Mouse (Mus musculus): Measurements from ENCODE around the gene Rex1bd. TPM values are rescaled to one million over a fixed set of nuclear protein-coding genes. Genes with fewer than 3 reads are reported as not detected.

Gene Rex1bd
- total and polyA plus RNA-seq, 2 experiments from 2014 or later, result 130 to 200 TPM

DNA sequence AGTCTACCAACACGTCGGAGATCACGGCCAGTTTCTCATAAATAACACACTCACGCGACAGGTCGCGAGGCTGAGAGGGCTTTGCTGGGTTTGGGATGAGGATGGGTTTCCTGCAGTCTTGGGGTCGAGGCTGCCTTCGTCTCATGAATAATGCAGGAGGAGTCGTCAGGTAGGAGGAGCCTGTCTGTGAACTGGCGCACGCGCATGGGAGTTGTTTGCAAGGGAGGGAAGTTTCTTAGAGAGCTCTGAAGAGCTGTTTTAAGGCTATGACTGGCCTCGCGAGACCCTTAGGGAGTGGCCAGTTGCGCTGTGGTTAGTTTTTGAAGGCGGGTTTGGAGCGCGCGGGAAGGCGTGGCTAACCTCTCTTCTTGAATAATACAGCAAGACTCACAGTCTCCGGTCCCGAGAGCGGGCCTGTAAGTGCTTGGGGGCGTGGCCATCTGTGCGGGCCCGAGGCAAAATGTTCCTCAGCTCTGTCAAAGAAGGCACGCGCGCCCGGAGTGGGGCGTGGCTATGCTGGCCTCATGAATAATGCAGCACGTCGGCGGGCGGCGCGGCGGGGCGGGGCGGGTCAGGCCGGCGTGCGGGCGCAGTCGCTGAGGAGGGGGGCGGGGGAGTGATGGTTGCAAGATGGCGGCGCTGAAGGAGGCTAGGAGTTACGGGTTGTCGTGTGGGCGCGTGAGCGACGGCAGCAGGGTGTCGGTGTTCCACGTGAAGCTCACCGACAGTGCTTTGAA, 32.7 kb upstream of the Rex1bd start, which contains the start of gene Ell:
Gene Ell (plus strand): TSS at position 381 of the 737 bp plus-strand sequence.
- no peak for TF ChIP-seq CTCF (IDR thresholded peaks at IDR 0.05; ENCODE audit: low read depth)
- Histone ChIP-seq H3K9me3 (ENCODE audit: low read length) (no peaks in the 10 kb centered on the region), H3K9ac (peak within 1 kb of the TSS; percentile 84), H3K4me2 (ENCODE audit: low read depth) (peak within 1 kb of the TSS; percentile 93), H3K4me1 (ENCODE audit: insufficient read depth) (peaks cover 11% of the 10 kb centered on the region; the same call in 1 of the 2 replicates), H3K4me3 (ENCODE audit: low read depth, low read length) (peak within 1 kb of the TSS; percentile 90), H3K27ac (ENCODE audit: low read depth, low read length) (peak within 1 kb of the TSS; percentile 91), H3K27me3 (ENCODE audit: insufficient read depth, low read length) (no peaks in the 10 kb centered on the region), H3K36me3 (ENCODE audit: insufficient read depth) (peaks cover 28% of the 10 kb centered on the region)
- WGBS, result under 1% methylated on average over 53 of the region's 58 CpGs
- DNase-seq, result peak; percentile 99
- peak; percentile 91 for ATAC-seq

- H3K4me3 ChIP-seq (ENCODE audit: low read depth, low read length), result peak overlapping the region; percentile 90
- H3K4me1 ChIP-seq (ENCODE audit: insufficient read depth), result peaks cover 11% of the 10 kb centered on the region; the same call in 1 of the 2 replicates
- H3K27me3 ChIP-seq (ENCODE audit: insufficient read depth, low read length), result no peaks in the 10 kb centered on the region
- H3K9ac ChIP-seq, result peak overlapping the region; percentile 84
- H3K36me3 ChIP-seq (ENCODE audit: insufficient read depth), result peaks cover 34% of the 10 kb centered on the region
- DNase-seq (peak; percentile 100), ATAC-seq (peak; percentile 85)
- H3K4me2 ChIP-seq (ENCODE audit: low read depth), result peak overlapping the region; percentile 93
- H3K9me3 ChIP-seq (ENCODE audit: low read length), result no peaks in the 10 kb centered on the region
- TF ChIP-seq CTCF (IDR thresholded peaks at IDR 0.05; ENCODE audit: low read depth), result no peak
- peak overlapping the region; percentile 91 for H3K27ac ChIP-seq (ENCODE audit: low read depth, low read length)
- under 1% methylated on average over 32 of the region's 32 CpGs for WGBS
These were observed 32.1 kb upstream of the Rex1bd start for GRCm38 (mm10) chr8:70538633-70539076.

GRCm38 (mm10) chr8:70538024-70538579, 31.6 kb upstream of the Rex1bd start:
- 15% methylated on average over 24 of the region's 24 CpGs for WGBS
- peaks cover 39% of the 10 kb centered on the region for H3K36me3 ChIP-seq (ENCODE audit: insufficient read depth)

DNA sequence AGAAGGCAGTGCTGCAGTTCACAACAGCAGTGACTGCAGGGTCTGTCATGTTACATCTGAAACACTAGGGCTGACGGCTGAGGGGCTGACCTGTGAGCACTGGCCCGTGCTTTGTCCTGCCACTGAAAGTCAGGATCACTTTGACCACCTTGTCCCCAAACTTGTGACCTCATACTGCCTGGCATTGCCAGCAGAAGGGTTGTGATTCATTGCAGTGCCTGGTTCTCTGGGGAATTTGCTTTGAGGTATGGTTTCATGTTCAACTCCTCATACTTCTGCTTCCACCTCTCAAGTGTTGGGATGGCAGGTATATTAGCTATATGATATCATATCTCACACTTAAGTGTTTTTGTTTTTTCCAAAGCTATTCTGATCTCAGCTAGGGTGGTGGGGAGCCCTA, 29.1 kb upstream of the Rex1bd start:
- 87% methylated on average over 2 of the region's 2 CpGs for WGBS
- DNase-seq, result no peak
- Histone ChIP-seq H3K9me3 (ENCODE audit: low read length) (no peaks in the 10 kb centered on the region), H3K4me2 (ENCODE audit: low read depth) (no peak overlapping the region), H3K4me3 (ENCODE audit: low read depth, low read length) (no peak overlapping the region), H3K27me3 (ENCODE audit: insufficient read depth, low read length) (no peaks in the 10 kb centered on the region), H3K9ac (no peak overlapping the region), H3K36me3 (ENCODE audit: insufficient read depth) (peaks cover 63% of the 10 kb centered on the region), H3K27ac (ENCODE audit: low read depth, low read length) (no peak overlapping the region), H3K4me1 (ENCODE audit: insufficient read depth) (peaks cover 7% of the 10 kb centered on the region; the same call in 1 of the 2 replicates)
- TF ChIP-seq CTCF (IDR thresholded peaks at IDR 0.05; ENCODE audit: low read depth), result no peak
- ATAC-seq, result no peak

More at GRCm38 (mm10) chr8:70538024-70538579, 31.6 kb upstream of the Rex1bd start:
- Histone ChIP-seq H3K9ac (peak overlapping the region; percentile 84), H3K9me3 (ENCODE audit: low read length) (no peaks in the 10 kb centered on the region), H3K27ac (ENCODE audit: low read depth, low read length) (peak overlapping the region; percentile 91; the same call in 1 of the 2 replicates), H3K4me2 (ENCODE audit: low read depth) (peak overlapping the region; percentile 93), H3K4me1 (ENCODE audit: insufficient read depth) (peaks cover 11% of the 10 kb centered on the region; the same call in 1 of the 2 replicates), H3K4me3 (ENCODE audit: low read depth, low read length) (peak overlapping the region; percentile 90), H3K27me3 (ENCODE audit: insufficient read depth, low read length) (no peaks in the 10 kb centered on the region)
- ATAC-seq, result no peak
- DNase-seq, result no peak
- TF ChIP-seq CTCF (IDR thresholded peaks at IDR 0.05; ENCODE audit: low read depth), result no peak

- Histone ChIP-seq H3K4me2 (ENCODE audit: low read depth) (no peak overlapping the region), H3K9ac (no peak overlapping the region), H3K4me3 (ENCODE audit: low read depth, low read length) (no peak overlapping the region), H3K36me3 (ENCODE audit: insufficient read depth) (peaks cover 65% of the 10 kb centered on the region), H3K27ac (ENCODE audit: low read depth, low read length) (no peak overlapping the region), H3K9me3 (ENCODE audit: low read length) (no peaks in the 10 kb centered on the region), H3K4me1 (ENCODE audit: insufficient read depth) (peaks cover 3% of the 10 kb centered on the region; the same call in 1 of the 2 replicates), H3K27me3 (ENCODE audit: insufficient read depth, low read length) (no peaks in the 10 kb centered on the region)
- DNase-seq, result no peak
- ATAC-seq, result no peak
- no peak for TF ChIP-seq CTCF (IDR thresholded peaks at IDR 0.05; ENCODE audit: low read depth)
- 97% methylated on average over 3 of the region's 3 CpGs for WGBS
These were observed 28.7 kb upstream of the Rex1bd start for GRCm38 (mm10) chr8:70535221-70535620.

DNA sequence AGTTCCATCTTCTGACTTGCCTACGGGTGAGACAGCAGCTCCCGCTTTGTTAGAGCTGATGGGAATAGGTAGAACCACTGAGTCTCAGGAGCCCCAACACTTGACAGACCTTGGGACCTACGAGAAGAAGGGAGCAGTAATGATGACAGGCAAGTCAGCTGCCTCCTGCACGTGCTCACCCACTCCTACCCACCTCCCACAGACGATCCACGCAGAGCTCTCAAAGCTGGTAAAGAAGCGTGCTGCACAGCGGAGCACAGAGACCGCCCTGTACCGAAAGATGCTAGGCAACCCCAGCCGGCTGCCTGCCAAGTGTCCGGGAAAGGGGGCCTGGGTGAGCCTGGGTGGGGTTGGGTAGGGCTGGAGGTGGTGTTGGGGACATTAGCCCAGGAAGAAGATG, 27.7 kb upstream of the Rex1bd start:
- ATAC-seq, result no peak
- H3K36me3 ChIP-seq (ENCODE audit: insufficient read depth), result peaks cover 65% of the 10 kb centered on the region

DNA sequence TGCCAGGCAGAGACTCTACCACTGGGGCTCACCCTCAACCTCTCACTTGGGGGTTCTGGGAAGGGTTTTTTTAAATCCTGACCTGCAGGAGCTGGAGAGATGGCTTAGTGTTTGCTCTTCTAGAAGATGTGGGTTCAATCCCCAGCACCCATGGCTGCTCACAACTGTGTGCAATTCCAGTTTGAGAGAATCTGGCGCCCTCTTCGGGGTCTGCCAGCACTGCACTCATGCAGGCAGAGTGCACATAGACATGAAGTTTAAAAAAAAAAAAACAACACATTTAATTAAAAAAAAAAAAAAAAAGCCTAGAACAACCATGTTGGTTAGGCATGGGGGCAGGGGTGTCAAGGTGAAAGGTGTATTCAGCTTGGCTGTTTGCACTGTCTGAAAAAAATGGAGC, 23.8 kb upstream of the Rex1bd start:
- Histone ChIP-seq H3K9me3 (ENCODE audit: low read length) (no peaks in the 10 kb centered on the region), H3K4me1 (ENCODE audit: insufficient read depth) (peaks cover 6% of the 10 kb centered on the region; the same call in 1 of the 2 replicates), H3K4me2 (ENCODE audit: low read depth) (no peak overlapping the region), H3K36me3 (ENCODE audit: insufficient read depth) (peaks cover 47% of the 10 kb centered on the region), H3K4me3 (ENCODE audit: low read depth, low read length) (no peak overlapping the region), H3K27ac (ENCODE audit: low read depth, low read length) (no peak overlapping the region), H3K27me3 (ENCODE audit: insufficient read depth, low read length) (no peaks in the 10 kb centered on the region), H3K9ac (no peak overlapping the region)
- DNase-seq (no peak), ATAC-seq (no peak)
- peak; percentile 35; the same call in 1 of the 2 replicates for TF ChIP-seq CTCF (IDR thresholded peaks at IDR 0.05; ENCODE audit: low read depth)
- 94% methylated on average over 2 of the region's 2 CpGs for WGBS

More for the DNA sequence above, 27.7 kb upstream of the Rex1bd start:
- Histone ChIP-seq H3K9me3 (ENCODE audit: low read length) (no peaks in the 10 kb centered on the region), H3K27ac (ENCODE audit: low read depth, low read length) (no peak overlapping the region), H3K4me1 (ENCODE audit: insufficient read depth) (no peaks in the 10 kb centered on the region), H3K4me3 (ENCODE audit: low read depth, low read length) (no peak overlapping the region), H3K27me3 (ENCODE audit: insufficient read depth, low read length) (no peaks in the 10 kb centered on the region), H3K4me2 (ENCODE audit: low read depth) (no peak overlapping the region), H3K9ac (no peak overlapping the region)
- WGBS, result 90% methylated on average over 12 of the region's 12 CpGs
- no peak for DNase-seq
- TF ChIP-seq CTCF (IDR thresholded peaks at IDR 0.05; ENCODE audit: low read depth), result no peak
